Mouse (Mus musculus) G1E (cell line): ENCODE data around the gene Trim26. TPM values are rescaled to one million over a fixed set of nuclear protein-coding genes. Genes with fewer than 3 reads are reported as not detected.

Source experiments
- ATAC-seq: 2 replicates; pipeline ENCODE4 v1.8.0; 2016; ENCODE audit warnings: mild to moderate bottlenecking; ENCODE audit not compliant: insufficient number of reproducible peaks, poor library complexity, low FRiP score, severe bottlenecking; ENCODE audit errors: extremely low read depth
- DNase-seq: peaks from one replicate; pipeline ENCODE4 v3.0.0; 2012; ENCODE audit warnings: low spot score
- H3K27me3 ChIP-seq: 2 replicates; pipeline ENCODE4 v1.6.1; 2012; ENCODE audit warnings: mild to moderate bottlenecking, low read length, inconsistent platforms; ENCODE audit not compliant: insufficient read depth
- H3K36me3 ChIP-seq: replicated peaks from 2 replicates; pipeline ENCODE3; 2012; ENCODE audit warnings: mild to moderate bottlenecking, inconsistent platforms
- H3K4me1 ChIP-seq: 2 replicates; pipeline ENCODE4 v1.6.1; 2012; ENCODE audit warnings: low read depth, low read length, inconsistent platforms, mixed read lengths; ENCODE audit not compliant: insufficient read depth
- H3K4me3 ChIP-seq: 2 replicates; pipeline ENCODE4 v1.5.1; 2012; ENCODE audit warnings: low read depth, mild to moderate bottlenecking, inconsistent platforms, low read length, moderate library complexity, mixed read lengths
- H3K9me3 ChIP-seq: replicated peaks from 2 replicates; pipeline ENCODE4 v1.6.1; 2012; ENCODE audit warnings: inconsistent platforms
- CTCF ChIP-seq: IDR thresholded peaks from 2 replicates; pipeline ENCODE4 v1.5.1; 2012; ENCODE audit warnings: low read depth, low read length, inconsistent platforms, mixed read lengths
- GATA1 ChIP-seq: IDR thresholded peaks from 2 replicates; pipeline ENCODE4 v1.6.1; 2012; ENCODE audit warnings: borderline replicate concordance, low read length, inconsistent platforms, mixed read lengths
- GATA2 ChIP-seq: IDR thresholded peaks from 2 replicates; pipeline ENCODE4 v1.6.1; 2012; ENCODE audit warnings: low read depth, low read length, inconsistent platforms, borderline replicate concordance
- POLR2AphosphoS5 ChIP-seq: IDR thresholded peaks from 2 replicates; pipeline ENCODE4 v1.6.1; 2012; ENCODE audit warnings: low read depth, low read length, inconsistent platforms; ENCODE audit not compliant: insufficient replicate concordance
- TAL1 ChIP-seq: conservative IDR thresholded peaks from 2 replicates; pipeline ENCODE4 v1.6.1; 2012; ENCODE audit warnings: low read depth, low read length, inconsistent platforms, mixed read lengths
- polyA plus RNA-seq: library from polyadenylated mRNA; stranded (reverse); fragments of >175 nt; gene quantifications from 2 replicates; pipeline ENCODE4 v1.2.3, GENCODE M21; 2012
- total RNA-seq, 2 experiments: library from RNA; stranded (forward) in 1 of 2; stranded (reverse) in 1 of 2; fragments of 200-1000 nt in 1 of 2; fragments of >200 nt in 1 of 2; fragmentation: Nextera tagmentation in 1 of 2; gene quantifications; 2 replicates each; pipeline ENCODE4 v1.2.3; 2014 to 2017

Gene Trim26
- total and polyA plus RNA-seq, 3 experiments = 12.5 to 39.7 (median 13.4) TPM

- no peak for DNase-seq
- Histone ChIP-seq H3K9me3 (no peaks in the 10 kb centered on the region), H3K4me3 (no peak overlapping the region), H3K4me1 (no peaks in the 10 kb centered on the region), H3K27me3 (peaks cover 3% of the 10 kb centered on the region), H3K36me3 (no peaks in the 10 kb centered on the region)
- no peak for TF ChIP-seq GATA2
- no peak for TF ChIP-seq TAL1
- no peak for TF ChIP-seq CTCF
- no peak for TF ChIP-seq GATA1
- no peak for TF ChIP-seq POLR2AphosphoS5
- no peak for ATAC-seq
Measured at GRCm38 (mm10) chr17:36903651-36904050, 66.7 kb downstream of the Trim26 start.

DNA sequence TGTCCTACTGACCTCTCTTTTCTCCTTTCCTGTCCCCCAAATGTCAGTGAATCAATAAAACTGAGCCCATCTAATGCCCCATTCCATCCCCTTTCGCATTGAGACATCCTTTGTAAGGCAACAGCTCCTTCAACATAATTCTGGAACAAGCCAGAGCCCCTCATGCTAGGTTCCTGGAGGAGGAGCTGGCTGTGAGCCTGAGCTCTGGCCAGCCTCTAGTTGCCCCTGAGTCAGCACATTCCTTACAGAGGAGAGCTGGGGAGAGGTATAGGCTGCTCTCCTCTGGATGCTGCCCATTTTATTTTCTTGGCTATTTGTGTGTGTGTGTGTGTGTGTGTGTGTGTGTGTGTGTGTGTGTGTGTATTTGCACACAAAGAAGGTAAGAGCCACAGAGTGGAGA, 71.3 kb downstream of the Trim26 start:
- no peaks in the 10 kb centered on the region for H3K9me3 ChIP-seq
- no peak overlapping the region for H3K4me3 ChIP-seq
- DNase-seq (no peak), ATAC-seq (no peak)
- no peak for TF ChIP-seq CTCF
- no peak for TF ChIP-seq POLR2AphosphoS5
- no peak for TF ChIP-seq TAL1
- no peak for TF ChIP-seq GATA2
- no peak for TF ChIP-seq GATA1
- H3K36me3 ChIP-seq = no peaks in the 10 kb centered on the region
- no peaks in the 10 kb centered on the region; the same call in none of the 2 replicates for H3K27me3 ChIP-seq
- H3K4me1 ChIP-seq = no peaks in the 10 kb centered on the region

Other genes starting within 250 kb of the Trim26 start
- gene H2-M9, start 194.5 kb upstream of the Trim26 start, total RNA-seq (2014; fragmentation: Nextera tagmentation) = not detected in 2 replicates
- gene H2-M9, start 194.5 kb upstream of the Trim26 start, total RNA-seq (2017) = 0.12 and 0.27 TPM in 2 replicates
- not detected in 2 replicates for gene H2-M9, start 194.5 kb upstream of the Trim26 start, polyA plus RNA-seq
- gene H2-M1, start 164.9 kb upstream of the Trim26 start, total RNA-seq (2014; fragmentation: Nextera tagmentation) = not detected in 2 replicates
- gene H2-M1, start 164.9 kb upstream of the Trim26 start, total RNA-seq (2017) = 0.16 TPM in 1 of 2 replicates, not detected in the other
- gene H2-M1, start 164.9 kb upstream of the Trim26 start, polyA plus RNA-seq = not detected in 2 replicates
- not detected in 2 replicates for gene H2-M10.5, start 64.2 kb upstream of the Trim26 start, total RNA-seq (2014; fragmentation: Nextera tagmentation)
- gene H2-M10.5, start 64.2 kb upstream of the Trim26 start, total RNA-seq (2017) = not detected in 2 replicates
- not detected in 2 replicates for gene H2-M10.5, start 64.2 kb upstream of the Trim26 start, polyA plus RNA-seq
- gene H2-M10.6, start 25.0 kb upstream of the Trim26 start, total RNA-seq (2014; fragmentation: Nextera tagmentation) = not detected in 2 replicates
- 0.06 TPM in 1 of 2 replicates, not detected in the other for gene H2-M10.6, start 25.0 kb upstream of the Trim26 start, total RNA-seq (2017)
- gene H2-M10.6, start 25.0 kb upstream of the Trim26 start, polyA plus RNA-seq = not detected in 2 replicates
- not detected in 2 replicates for gene Trim15, start 30.1 kb downstream of the Trim26 start, total RNA-seq (2014; fragmentation: Nextera tagmentation)
- 0.22 TPM in 1 of 2 replicates, not detected in the other for gene Trim15, start 30.1 kb downstream of the Trim26 start, total RNA-seq (2017)
- gene Trim15, start 30.1 kb downstream of the Trim26 start, polyA plus RNA-seq = not detected in 2 replicates
- gene Trim10, start 32.4 kb downstream of the Trim26 start, total RNA-seq (2014; fragmentation: Nextera tagmentation) = 8.3 and 18.1 TPM in 2 replicates
- 16.2 and 17.5 TPM in 2 replicates for gene Trim10, start 32.4 kb downstream of the Trim26 start, total RNA-seq (2017)
- gene Trim10, start 32.4 kb downstream of the Trim26 start, polyA plus RNA-seq = 2.7 and 6.1 TPM in 2 replicates
- not detected in 2 replicates for gene Trim40, start 53.0 kb downstream of the Trim26 start, total RNA-seq (2014; fragmentation: Nextera tagmentation)
- 0.12 TPM in 1 of 2 replicates, not detected in the other for gene Trim40, start 53.0 kb downstream of the Trim26 start, total RNA-seq (2017)
- gene Trim40, start 53.0 kb downstream of the Trim26 start, polyA plus RNA-seq = not detected in 2 replicates
- gene Trim31, start 61.0 kb downstream of the Trim26 start, total RNA-seq (2014; fragmentation: Nextera tagmentation) = not detected in 2 replicates
- gene Trim31, start 61.0 kb downstream of the Trim26 start, total RNA-seq (2017) = not detected in 2 replicates
- not detected in 2 replicates for gene Trim31, start 61.0 kb downstream of the Trim26 start, polyA plus RNA-seq
- gene Rnf39, start 105.8 kb downstream of the Trim26 start, total RNA-seq (2014; fragmentation: Nextera tagmentation) = not detected in 2 replicates
- gene Rnf39, start 105.8 kb downstream of the Trim26 start, total RNA-seq (2017) = not detected in 2 replicates
- not detected in 2 replicates for gene Rnf39, start 105.8 kb downstream of the Trim26 start, polyA plus RNA-seq
- gene Ppp1r11, start 114.6 kb downstream of the Trim26 start, total RNA-seq (2014; fragmentation: Nextera tagmentation) = 113 and 130 TPM in 2 replicates
- gene Ppp1r11, start 114.6 kb downstream of the Trim26 start, total RNA-seq (2017) = 104 and 113 TPM in 2 replicates
- 247 and 300 TPM in 2 replicates for gene Ppp1r11, start 114.6 kb downstream of the Trim26 start, polyA plus RNA-seq
- gene Znrd1, start 121.4 kb downstream of the Trim26 start, total RNA-seq (2014; fragmentation: Nextera tagmentation) = 154 and 169 TPM in 2 replicates
- gene Znrd1, start 121.4 kb downstream of the Trim26 start, total RNA-seq (2017) = 123 and 127 TPM in 2 replicates
- 4.7 and 6.8 TPM in 2 replicates for gene Znrd1, start 121.4 kb downstream of the Trim26 start, polyA plus RNA-seq
- 17.3 and 18.0 TPM in 2 replicates for gene Znrd1as, start 121.5 kb downstream of the Trim26 start, total RNA-seq (2014; fragmentation: Nextera tagmentation)
- gene Znrd1as, start 121.5 kb downstream of the Trim26 start, total RNA-seq (2017) = 23.3 and 35.1 TPM in 2 replicates
- gene Znrd1as, start 121.5 kb downstream of the Trim26 start, polyA plus RNA-seq = 0.77 and 0.95 TPM in 2 replicates
- gene 2410137M14Rik, start 144.1 kb downstream of the Trim26 start, total RNA-seq (2014; fragmentation: Nextera tagmentation) = not detected in 2 replicates
- gene 2410137M14Rik, start 144.1 kb downstream of the Trim26 start, total RNA-seq (2017) = 0.16 TPM in 1 of 2 replicates, not detected in the other
- not detected in 2 replicates for gene 2410137M14Rik, start 144.1 kb downstream of the Trim26 start, polyA plus RNA-seq
- gene H2-M5, start 152.4 kb downstream of the Trim26 start, total RNA-seq (2014; fragmentation: Nextera tagmentation) = not detected in 2 replicates
- gene H2-M5, start 152.4 kb downstream of the Trim26 start, total RNA-seq (2017) = 0.11 TPM in 1 of 2 replicates, not detected in the other
- gene H2-M5, start 152.4 kb downstream of the Trim26 start, polyA plus RNA-seq = not detected in 2 replicates
- gene Zfp57, start 164.0 kb downstream of the Trim26 start, total RNA-seq (2014; fragmentation: Nextera tagmentation) = not detected in 2 replicates
- 0.35 and 0.44 TPM in 2 replicates for gene Zfp57, start 164.0 kb downstream of the Trim26 start, total RNA-seq (2017)
- gene Zfp57, start 164.0 kb downstream of the Trim26 start, polyA plus RNA-seq = not detected in 2 replicates
- gene Mog, start 186.3 kb downstream of the Trim26 start, total RNA-seq (2014; fragmentation: Nextera tagmentation) = not detected in 2 replicates
- gene Mog, start 186.3 kb downstream of the Trim26 start, total RNA-seq (2017) = 0.05 TPM in 1 of 2 replicates, not detected in the other
- not detected in 2 replicates for gene Mog, start 186.3 kb downstream of the Trim26 start, polyA plus RNA-seq
- gene Gabbr1, start 208.8 kb downstream of the Trim26 start, total RNA-seq (2014; fragmentation: Nextera tagmentation) = 35.2 and 36.4 TPM in 2 replicates
- 11.7 and 12.4 TPM in 2 replicates for gene Gabbr1, start 208.8 kb downstream of the Trim26 start, total RNA-seq (2017)
- gene Gabbr1, start 208.8 kb downstream of the Trim26 start, polyA plus RNA-seq = 31.9 and 42.6 TPM in 2 replicates